Mouse (Mus musculus): ENCODE results near the gene Kcnc3.

- TF ChIP-seq CTCF (IDR thresholded peaks at IDR 0.05; ENCODE audit: borderline replicate concordance, insufficient read depth, low read length), result no peak
- TF ChIP-seq POLR2A (IDR thresholded peaks at IDR 0.05; ENCODE audit: low read depth, low read length), result no peak
These were observed 19.5 kb upstream of the Kcnc3 start for GRCm38 (mm10) chr7:44570989-44571388.
